Mouse (Mus musculus): Measurements from ENCODE around the gene Ppp1r1b. TPM values are rescaled to one million over a fixed set of nuclear protein-coding genes. Genes with fewer than 3 reads are reported as not detected.
A peak's percentile ranks its signal among the peaks of the same experiment; 100 is the strongest.

Gene Ppp1r1b
- polyA plus RNA-seq, 1 experiment from 2014 or later, result 5.4 TPM

GRCm38 (mm10) chr11:98357396-98358160, 9.4 kb downstream of the Ppp1r1b start:
- H3K27ac ChIP-seq (ENCODE audit: low read depth), result peak overlapping the region; percentile 92
- WGBS (ENCODE audit: insufficient replicate concordance), result 10% methylated on average over 13 of the region's 13 CpGs
- H3K4me2 ChIP-seq (ENCODE audit: low read depth, low read length), result peak overlapping the region; percentile 73
- peaks cover 51% of the 10 kb centered on the region for H3K4me1 ChIP-seq (ENCODE audit: insufficient read depth)
- DNase-seq, result no peak
- TF ChIP-seq EP300 (IDR thresholded peaks at IDR 0.05; ENCODE audit: low read depth), result no peak
- no peak for TF ChIP-seq CTCF (IDR thresholded peaks at IDR 0.05; ENCODE audit: low read depth)
- peak overlapping the region; percentile 81 for H3K9ac ChIP-seq (replicated peaks)
- ATAC-seq, result peak; percentile 15
- H3K27me3 ChIP-seq (ENCODE audit: insufficient read depth, low read length), result 0 out of 2 replicates have a peak, but pooled peaks cover 6% of the 10 kb centered on the region
- H3K9me3 ChIP-seq (ENCODE audit: low read length), result no peaks in the 10 kb centered on the region
- H3K36me3 ChIP-seq (replicated peaks; ENCODE audit: insufficient read depth, low read length), result no peaks in the 10 kb centered on the region; the same call in 1 of the 2 replicates
- peak overlapping the region; percentile 70 for H3K4me3 ChIP-seq (ENCODE audit: low read depth, low read length)

DNA sequence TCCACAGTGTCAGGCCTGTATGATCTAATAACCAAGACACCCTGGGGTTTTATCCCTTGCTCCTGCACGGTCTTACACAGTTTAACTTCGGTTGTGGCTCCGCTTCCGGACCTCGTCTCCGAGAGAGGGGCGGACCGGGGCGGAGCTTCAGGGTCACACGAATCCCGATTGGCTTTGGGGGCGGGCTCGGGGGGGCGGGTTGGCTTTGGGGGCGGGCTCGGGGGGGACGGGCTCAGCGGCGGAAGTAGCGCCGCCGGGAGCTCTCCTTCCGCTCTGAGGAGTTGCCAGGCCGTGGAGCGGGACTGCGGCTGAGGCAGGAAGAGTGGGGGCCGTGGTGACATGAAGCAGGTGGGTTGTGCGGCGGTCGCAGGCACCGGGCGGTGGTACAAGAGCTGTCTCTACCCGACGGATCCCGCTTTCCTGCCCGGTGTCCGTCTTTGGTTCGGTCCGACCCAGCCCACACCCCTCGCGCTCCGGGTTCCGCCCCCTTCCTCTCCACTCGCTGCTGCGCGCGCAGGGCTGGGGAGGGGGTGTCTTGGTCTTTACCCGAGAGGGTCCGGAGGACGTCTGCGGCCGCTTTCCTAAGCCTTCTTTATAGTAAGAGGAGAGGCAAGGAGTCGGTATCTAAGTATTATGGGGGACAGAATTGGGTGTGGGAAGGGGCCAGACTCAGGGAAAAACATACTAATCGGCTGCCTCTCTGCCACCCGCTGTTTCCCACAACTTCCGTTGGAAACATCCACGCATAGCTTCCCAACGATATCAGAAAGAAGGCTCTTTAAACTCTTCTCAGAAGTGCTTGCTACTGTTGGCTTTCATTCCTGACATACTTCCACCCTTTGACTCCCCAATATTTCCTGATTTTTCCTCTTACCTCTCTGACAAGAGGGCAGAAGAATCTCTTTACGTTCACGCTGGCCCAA, 10.2 kb downstream of the Ppp1r1b start, which contains the start of gene Stard3:
Gene Stard3 (plus strand): TSS at position 208 of the 923 bp plus-strand sequence.
- Histone ChIP-seq H3K4me1 (ENCODE audit: insufficient read depth) (peaks cover 53% of the 10 kb centered on the region), H3K27ac (ENCODE audit: low read depth) (peak within 1 kb of the TSS; percentile 92), H3K4me3 (ENCODE audit: low read depth, low read length) (peak within 1 kb of the TSS; percentile 70), H3K9me3 (ENCODE audit: low read length) (no peaks in the 10 kb centered on the region), H3K9ac (replicated peaks) (peak within 1 kb of the TSS; percentile 81), H3K27me3 (ENCODE audit: insufficient read depth, low read length) (0 out of 2 replicates have a peak, but pooled peaks cover 6% of the 10 kb centered on the region), H3K4me2 (ENCODE audit: low read depth, low read length) (peak within 1 kb of the TSS; percentile 73), H3K36me3 (replicated peaks; ENCODE audit: insufficient read depth, low read length) (no peaks in the 10 kb centered on the region; the same call in 1 of the 2 replicates)
- peak; percentile 91 for ATAC-seq
- TF ChIP-seq CTCF (IDR thresholded peaks at IDR 0.05; ENCODE audit: low read depth) (no peak), EP300 (IDR thresholded peaks at IDR 0.05; ENCODE audit: low read depth) (no peak)
- peak; percentile 96 for DNase-seq
- under 1% methylated on average over 51 of the region's 60 CpGs for WGBS (ENCODE audit: insufficient replicate concordance)

DNA sequence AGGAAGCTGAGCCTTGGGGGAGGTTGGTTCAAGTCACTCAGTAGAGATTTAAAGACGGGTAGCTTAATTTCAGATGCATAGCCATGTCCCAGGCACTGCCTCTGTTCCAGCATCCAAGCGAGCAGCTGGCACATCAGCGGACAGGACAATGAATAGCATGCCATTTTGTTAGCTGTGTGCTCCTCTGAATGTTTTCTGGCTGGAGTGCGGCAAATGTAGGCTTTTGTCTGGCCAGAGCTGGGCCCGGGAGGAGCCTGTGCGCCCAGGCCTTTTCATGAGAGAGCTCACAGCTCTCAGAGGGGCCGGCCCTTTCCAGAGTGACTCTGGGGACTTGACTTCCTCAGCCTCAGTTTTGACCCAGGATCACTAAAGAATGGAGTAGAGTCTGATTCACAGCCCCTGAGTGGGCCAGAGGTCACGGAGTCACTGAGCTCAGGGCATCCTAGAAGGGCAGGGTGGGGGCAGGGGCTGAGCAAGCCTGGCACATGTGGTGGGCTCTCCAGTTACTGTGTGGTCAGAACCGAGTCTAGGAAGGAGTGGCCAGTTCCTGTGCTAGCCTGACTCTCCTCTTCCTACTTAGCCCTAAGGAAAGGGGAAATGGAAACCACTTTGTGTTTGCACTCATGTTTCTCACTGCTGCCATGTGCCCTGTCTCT, 12.8 kb downstream of the Ppp1r1b start:
- no peaks in the 10 kb centered on the region; the same call in 1 of the 2 replicates for H3K36me3 ChIP-seq (replicated peaks; ENCODE audit: insufficient read depth, low read length)
- no peaks in the 10 kb centered on the region for H3K27me3 ChIP-seq (ENCODE audit: insufficient read depth, low read length)
- peak overlapping the region; percentile 44 for H3K4me2 ChIP-seq (ENCODE audit: low read depth, low read length)
- TF ChIP-seq CTCF (IDR thresholded peaks at IDR 0.05; ENCODE audit: low read depth), result no peak
- H3K4me1 ChIP-seq (ENCODE audit: insufficient read depth), result peaks cover 55% of the 10 kb centered on the region
- peak overlapping the region; percentile 72 for H3K27ac ChIP-seq (ENCODE audit: low read depth)
- H3K9me3 ChIP-seq (ENCODE audit: low read length), result no peaks in the 10 kb centered on the region
- H3K9ac ChIP-seq (replicated peaks), result peak overlapping the region; percentile 46
- no peak for DNase-seq
- no peak for ATAC-seq
- no peak overlapping the region for H3K4me3 ChIP-seq (ENCODE audit: low read depth, low read length)
- WGBS (ENCODE audit: insufficient replicate concordance), result 59% methylated on average over 9 of the region's 9 CpGs

- ATAC-seq (no peak), DNase-seq (no peak)
- WGBS (ENCODE audit: insufficient replicate concordance), result 59% methylated on average over 5 of the region's 5 CpGs
These were observed 15.6 kb downstream of the Ppp1r1b start for GRCm38 (mm10) chr11:98363817-98364216.

DNA sequence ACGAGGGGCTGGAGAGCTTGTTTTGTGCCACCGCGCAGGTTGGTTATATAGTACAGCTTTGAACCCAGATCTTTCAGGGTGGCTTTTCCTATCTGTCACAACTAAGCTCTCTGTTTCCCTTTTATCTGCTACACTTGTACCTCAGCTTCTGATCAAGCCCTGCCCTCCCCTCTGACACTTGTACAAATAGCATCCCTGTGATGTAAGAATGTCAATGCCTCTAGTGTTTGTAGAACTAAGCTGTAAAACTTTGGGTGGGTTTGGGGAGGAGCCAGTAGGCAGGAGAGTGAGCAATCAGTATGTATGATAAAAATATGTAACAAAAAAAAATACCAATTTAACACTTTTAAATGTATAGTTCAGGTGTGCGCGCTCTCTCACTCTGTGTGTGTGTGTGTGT, 16.2 kb downstream of the Ppp1r1b start:
- 81% methylated on average over 5 of the region's 5 CpGs for WGBS (ENCODE audit: insufficient replicate concordance)
- ATAC-seq, result no peak
- H3K4me3 ChIP-seq (ENCODE audit: low read depth, low read length), result no peak overlapping the region
- H3K27ac ChIP-seq (ENCODE audit: low read depth), result no peak overlapping the region
- H3K36me3 ChIP-seq (replicated peaks; ENCODE audit: insufficient read depth, low read length), result no peaks in the 10 kb centered on the region; the same call in 1 of the 2 replicates
- DNase-seq, result no peak
- no peak overlapping the region for H3K4me2 ChIP-seq (ENCODE audit: low read depth, low read length)
- H3K9me3 ChIP-seq (ENCODE audit: low read length), result no peaks in the 10 kb centered on the region
- H3K9ac ChIP-seq (replicated peaks), result no peak overlapping the region
- peaks cover 31% of the 10 kb centered on the region for H3K4me1 ChIP-seq (ENCODE audit: insufficient read depth)
- TF ChIP-seq CTCF (IDR thresholded peaks at IDR 0.05; ENCODE audit: low read depth) (no peak), EP300 (IDR thresholded peaks at IDR 0.05; ENCODE audit: low read depth) (no peak)
- H3K27me3 ChIP-seq (ENCODE audit: insufficient read depth, low read length), result no peaks in the 10 kb centered on the region

More at GRCm38 (mm10) chr11:98363817-98364216, 15.6 kb downstream of the Ppp1r1b start:
- H3K9ac ChIP-seq (replicated peaks), result no peak overlapping the region
- H3K36me3 ChIP-seq (replicated peaks; ENCODE audit: insufficient read depth, low read length), result no peaks in the 10 kb centered on the region; the same call in 1 of the 2 replicates
- H3K4me1 ChIP-seq (ENCODE audit: insufficient read depth), result peaks cover 37% of the 10 kb centered on the region
- H3K4me3 ChIP-seq (ENCODE audit: low read depth, low read length), result no peak overlapping the region
- no peak overlapping the region for H3K4me2 ChIP-seq (ENCODE audit: low read depth, low read length)
- no peak overlapping the region for H3K27ac ChIP-seq (ENCODE audit: low read depth)
- H3K9me3 ChIP-seq (ENCODE audit: low read length), result no peaks in the 10 kb centered on the region
- no peaks in the 10 kb centered on the region for H3K27me3 ChIP-seq (ENCODE audit: insufficient read depth, low read length)
- TF ChIP-seq EP300 (IDR thresholded peaks at IDR 0.05; ENCODE audit: low read depth), result no peak
